Mouse (Mus musculus): Measurements from ENCODE around the gene Tmed9.

Tmed9 gene

DNA sequence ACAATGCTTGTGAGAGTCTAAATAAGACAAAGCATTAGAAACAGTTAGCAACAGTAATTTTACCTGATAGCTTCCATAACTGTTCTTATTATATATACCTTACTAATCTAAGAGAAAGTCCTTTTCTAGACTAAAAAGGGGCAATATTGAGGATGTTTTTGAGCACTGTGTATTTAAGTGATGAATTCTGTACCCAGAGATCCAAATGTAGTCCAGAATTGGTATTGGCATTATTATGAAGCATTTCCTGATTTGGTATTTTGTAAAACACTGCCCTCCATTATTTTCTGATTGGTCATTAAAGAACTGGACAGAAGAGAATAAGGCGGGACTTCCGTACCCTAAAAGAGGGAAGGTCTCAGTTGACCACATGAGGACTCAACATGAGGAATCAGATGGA is at the start of gene Tmed9:
Gene Tmed9, plus strand, starts transcription at position 301 of the 400 bp plus-strand sequence.
- DNase-seq (ENCODE audit: low spot score in 2 of 2), result no peak

DNA sequence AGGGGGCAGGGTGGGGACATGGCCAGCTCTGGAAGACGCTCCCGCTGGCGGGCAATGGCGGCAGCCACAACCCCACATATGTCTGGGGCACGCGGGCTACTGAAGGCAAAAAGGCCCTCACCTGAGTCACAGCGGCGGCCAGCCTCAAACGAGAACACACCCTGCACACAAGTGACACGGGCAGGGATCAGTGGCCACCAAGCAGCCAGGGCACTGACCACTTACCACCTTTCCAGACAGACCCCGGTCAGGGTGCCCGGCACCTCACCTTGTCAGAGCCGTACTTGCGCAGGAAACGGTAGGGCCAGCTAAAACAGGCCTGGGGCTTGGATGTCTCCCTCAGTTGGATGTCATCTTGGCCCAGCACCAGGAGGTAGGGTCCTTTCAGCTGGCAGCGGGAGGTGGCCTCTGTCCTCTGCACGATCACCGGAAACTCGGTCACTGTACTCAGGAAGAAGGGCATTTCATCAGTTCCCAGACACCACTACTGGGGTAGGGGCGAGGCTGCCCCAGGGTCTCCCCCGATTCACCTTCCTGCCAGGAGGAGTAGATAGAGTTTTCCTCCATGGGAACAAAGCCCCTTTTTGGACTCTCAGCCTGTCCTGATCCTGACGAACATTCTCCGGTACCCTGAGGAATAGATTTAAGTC is 49.5 kb upstream of the Tmed9 start:
- no peak for DNase-seq (ENCODE audit: low spot score in 2 of 2)

DNA sequence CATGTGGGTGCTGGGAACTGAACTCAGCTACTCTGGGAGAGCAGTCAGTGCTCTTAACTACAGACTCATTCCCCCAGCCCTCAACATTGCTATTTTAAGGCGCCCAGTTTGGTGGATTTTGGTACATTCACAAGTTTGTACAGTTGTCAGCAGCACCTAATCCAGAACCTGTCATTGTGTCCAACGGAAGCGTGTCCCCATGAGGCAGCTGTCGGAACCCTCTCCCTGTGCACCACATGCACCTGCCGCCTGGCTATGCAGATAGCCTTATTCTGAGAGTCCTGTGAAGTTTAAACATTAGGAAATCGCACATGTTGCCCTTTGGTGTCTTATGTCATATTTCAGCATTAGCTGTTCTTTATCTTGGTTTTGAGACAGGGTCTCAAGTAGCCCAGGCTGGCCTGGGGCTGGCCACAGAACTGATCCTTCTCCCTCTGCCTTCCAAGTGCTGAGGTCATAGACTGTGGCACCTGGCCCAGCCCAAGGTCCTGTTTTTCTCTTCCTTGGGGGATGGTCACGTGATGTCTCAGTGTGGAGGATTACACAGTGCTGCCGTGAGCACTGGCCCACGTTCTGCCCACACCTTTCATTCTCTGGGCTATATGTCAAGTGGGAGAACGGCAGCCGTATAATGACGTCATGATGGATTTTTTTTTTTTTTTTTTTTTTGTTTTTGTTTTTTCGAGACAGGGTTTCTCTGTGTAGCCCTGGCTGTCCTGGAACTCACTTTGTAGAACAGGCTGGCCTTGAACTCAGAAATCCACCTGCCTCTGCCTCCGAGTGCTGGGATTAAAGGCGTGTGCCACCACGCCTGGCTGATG is 47.6 kb upstream of the Tmed9 start:
- no peak for DNase-seq (ENCODE audit: low spot score in 2 of 2)

DNA sequence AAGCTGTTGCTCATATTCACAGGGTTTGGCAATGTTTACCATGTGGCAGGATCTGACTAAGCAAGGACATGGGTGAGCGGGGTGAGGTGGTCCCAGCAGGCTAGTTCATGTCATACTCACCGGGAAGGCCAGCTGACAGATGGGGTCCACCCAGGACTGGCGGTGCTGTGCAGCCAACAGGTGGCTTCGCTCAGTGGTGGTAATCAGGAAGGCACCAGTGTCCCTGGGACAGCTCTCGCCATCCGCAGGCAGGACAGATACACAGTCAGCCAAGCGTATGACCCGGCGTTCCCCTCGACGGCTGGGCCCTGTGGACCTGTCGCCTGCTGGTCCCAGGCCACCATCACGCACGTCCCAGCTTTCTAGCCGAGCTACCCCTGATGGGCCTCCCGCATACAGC is 46.3 kb upstream of the Tmed9 start:
- DNase-seq (ENCODE audit: low spot score in 2 of 2), result peak in 1 of 2 experiments; percentile 76

DNA sequence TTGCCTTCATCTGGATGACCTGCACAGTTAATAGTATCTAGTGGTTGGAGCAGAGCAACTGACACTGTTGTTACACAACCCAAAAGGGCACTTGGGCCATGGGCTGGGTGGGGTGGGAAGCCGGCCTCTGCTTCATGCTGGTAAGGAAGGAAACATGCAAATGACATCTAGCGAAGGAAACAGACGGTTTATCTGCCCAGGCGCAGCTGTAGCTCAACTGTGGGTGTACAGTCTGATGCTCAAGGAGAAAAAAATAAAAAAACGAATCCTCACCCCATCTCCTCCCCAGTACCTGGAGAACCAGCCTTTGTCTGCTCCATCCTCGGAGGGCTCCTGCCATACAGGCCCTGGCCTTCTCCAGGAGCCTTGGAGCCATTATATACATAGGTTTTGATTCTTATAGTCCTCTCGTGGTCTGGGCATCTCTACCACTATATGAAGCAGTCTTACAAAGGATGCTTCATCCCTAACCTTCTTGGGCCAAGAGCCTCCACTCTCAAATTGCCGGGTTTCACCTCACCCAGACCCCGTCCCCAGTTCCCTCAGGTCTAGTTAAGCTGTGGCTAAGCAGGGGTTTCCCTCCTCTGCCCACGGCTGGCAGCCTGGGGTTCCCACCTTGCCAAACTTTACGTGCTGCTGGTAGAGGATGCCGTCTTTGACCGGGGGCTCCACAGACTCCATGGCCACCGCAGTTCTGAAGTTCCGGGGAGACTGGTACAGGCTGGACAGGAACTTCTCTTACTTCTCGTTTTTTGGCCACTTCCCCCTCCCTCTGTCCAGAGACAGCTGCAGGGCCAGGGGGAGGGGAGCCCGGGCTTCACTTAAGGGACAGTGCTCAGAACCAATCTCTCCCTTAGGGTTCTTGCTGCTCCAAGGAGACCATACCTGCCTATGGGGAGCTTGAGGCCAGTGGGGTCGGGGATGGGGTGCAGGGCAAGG is 45.4 kb upstream of the Tmed9 start:
- DNase-seq (ENCODE audit: low spot score in 2 of 2), result peak; percentile 65 to 81

DNA sequence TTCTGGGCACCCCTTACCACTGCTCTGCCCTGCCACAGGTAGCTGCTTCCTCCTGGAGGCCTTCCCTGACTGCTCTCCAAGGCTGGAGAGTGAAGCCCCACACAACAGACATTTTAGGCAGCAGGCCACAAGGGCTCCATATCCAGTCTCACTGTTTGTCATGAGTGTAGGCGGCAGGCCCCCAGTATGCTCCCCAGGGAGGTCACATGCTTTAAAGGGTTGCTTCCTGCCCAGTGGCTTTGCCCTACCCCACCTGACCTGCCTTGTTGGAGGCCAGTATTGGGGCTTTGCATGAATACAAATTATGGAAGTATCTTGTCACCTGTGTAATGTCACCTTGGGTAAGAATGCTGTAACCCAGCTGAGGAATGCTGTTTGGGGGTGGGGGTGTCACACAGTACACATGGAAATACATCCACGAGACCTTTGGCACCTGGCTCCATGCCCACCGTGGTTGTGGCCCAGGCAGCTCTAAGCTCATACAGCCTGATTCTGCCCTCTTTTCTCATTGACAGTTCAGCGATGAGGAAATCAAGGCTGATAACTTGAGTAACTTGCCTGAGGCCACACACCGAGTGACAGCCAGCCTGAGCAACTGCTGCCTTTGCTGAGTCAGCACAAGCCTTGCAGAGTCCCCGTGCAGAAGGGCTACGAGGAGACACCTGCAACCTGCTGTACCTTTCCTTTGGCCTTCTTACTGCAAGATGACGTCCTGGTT is 44.2 kb upstream of the Tmed9 start, which contains the start of gene Dok3:
Gene Dok3, minus strand, starts transcription at position 99 of the 718 bp plus-strand sequence.
- peak; percentile 70 to 79 for DNase-seq (ENCODE audit: low spot score in 2 of 2)

DNA sequence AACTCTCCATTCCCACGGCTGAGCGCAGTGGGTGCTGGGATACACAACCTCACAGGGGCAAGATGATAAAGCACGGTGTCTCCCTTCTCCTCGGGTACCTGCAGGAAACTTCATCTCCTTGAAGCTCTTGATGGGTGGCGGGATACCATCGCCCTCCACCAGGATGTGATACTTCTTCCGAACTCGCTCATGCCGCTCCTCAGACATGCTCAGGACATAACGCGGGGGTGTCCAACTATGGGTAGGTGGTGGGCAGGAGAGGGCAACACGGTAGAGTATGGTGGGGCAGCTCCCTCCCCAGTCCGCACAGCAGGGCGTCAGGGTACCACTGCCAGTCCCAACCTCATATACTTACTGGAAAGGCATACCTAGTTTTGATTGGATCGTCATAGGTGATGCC is 38.3 kb upstream of the Tmed9 start:
- DNase-seq (ENCODE audit: low spot score in 2 of 2), result no peak

DNA sequence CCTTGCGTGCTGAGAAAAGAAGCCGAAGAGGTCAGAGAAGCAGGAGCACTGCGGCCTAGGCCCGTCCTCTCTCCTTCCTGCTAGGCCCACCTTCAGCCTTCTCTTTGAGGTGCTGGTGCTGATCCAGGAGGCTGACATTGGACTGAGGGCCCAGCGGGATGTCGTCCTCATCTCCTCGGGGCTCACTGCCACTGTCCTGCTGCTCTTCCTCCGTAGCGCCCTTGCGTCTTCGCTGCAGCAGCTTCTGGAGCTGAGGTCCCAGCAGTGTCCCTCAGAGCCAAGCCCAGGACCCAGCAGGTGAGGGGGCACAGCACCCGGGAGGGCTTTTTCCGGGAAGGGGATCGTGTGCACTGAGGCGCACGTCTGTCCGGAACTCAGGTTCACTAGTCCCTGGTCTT is 37.7 kb upstream of the Tmed9 start:
- DNase-seq (ENCODE audit: low spot score in 2 of 2), result peak in 1 of 2 experiments; percentile 67

- DNase-seq (ENCODE audit: low spot score in 2 of 2), result peak; percentile 98
Observed at GRCm38 (mm10) chr13:55536194-55537175, 37.0 kb upstream of the Tmed9 start, which contains the start of gene Ddx41. Gene Ddx41 (minus strand): TSS chr13:55536658.

DNA sequence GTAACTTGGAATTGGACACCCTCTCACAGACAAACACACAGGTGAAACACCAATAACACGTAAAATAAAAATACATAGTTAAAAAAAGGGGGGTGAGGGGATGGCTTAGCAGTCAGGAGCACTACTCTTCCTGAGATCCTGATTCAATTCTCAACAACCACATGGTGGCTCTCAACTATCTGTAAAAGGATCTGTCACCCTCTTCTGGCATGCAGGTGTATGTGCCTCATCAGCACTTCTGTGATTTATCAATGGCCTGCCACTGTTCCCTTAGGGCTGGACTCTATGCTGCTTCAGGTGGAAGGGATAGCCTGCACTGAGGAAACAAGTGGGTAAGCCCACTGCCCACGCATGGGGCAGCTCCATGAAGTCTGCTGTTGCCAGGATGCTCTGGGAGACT is 32.6 kb upstream of the Tmed9 start:
- DNase-seq (ENCODE audit: low spot score in 2 of 2), result no peak

- DNase-seq (ENCODE audit: low spot score in 2 of 2), result no peak
Observed at GRCm38 (mm10) chr13:55542891-55543290, 30.6 kb upstream of the Tmed9 start.

- no peak for DNase-seq (ENCODE audit: low spot score in 2 of 2)
Observed at GRCm38 (mm10) chr13:55543447-55543846, 30.1 kb upstream of the Tmed9 start.

DNA sequence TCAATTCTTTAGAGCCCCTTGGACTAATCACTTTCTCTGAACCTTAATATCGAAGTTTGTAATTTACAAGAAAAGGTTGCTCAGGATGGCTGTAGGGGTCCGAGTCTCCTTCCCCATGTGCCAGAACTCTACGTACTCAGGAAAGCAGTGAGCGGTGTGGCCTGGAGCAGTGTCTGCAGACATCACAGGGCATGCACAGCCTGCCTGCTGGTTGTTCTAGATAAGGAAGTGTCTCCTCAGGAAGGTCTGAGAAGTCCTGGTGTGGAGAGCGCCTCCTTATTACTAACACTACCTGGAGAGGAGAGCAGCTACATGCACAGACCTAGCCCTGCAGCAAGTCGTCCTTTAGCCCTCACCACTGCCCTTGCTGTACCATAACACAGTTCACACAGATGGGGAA is 28.7 kb upstream of the Tmed9 start:
- peak in 1 of 2 experiments; percentile 67 for DNase-seq (ENCODE audit: low spot score in 2 of 2)

DNA sequence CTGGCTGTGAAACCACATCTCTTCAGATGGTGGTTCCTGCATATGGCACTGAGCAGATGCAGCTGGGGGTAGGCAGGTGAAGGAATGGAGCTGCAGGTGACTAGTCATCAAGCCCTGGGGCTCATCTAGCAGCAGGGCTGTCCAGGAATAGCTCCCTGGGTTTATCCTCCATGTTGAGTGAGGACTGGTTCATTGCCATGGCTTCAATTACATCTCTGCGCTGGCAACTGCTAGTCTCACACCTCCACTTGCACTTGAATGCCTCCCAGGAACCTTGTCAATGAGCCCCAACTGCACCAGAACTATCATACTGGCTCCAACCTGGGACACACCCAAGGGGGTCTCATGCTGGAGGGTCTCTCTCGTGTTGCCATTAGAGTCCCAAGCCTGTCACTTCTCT is 25.6 kb upstream of the Tmed9 start:
- DNase-seq (ENCODE audit: low spot score in 2 of 2), result no peak

- no peak for DNase-seq (ENCODE audit: low spot score in 2 of 2)
Observed at GRCm38 (mm10) chr13:55548426-55548825, 25.1 kb upstream of the Tmed9 start.

GRCm38 (mm10) chr13:55549061-55549460 is 24.5 kb upstream of the Tmed9 start:
- DNase-seq (ENCODE audit: low spot score in 2 of 2), result no peak

DNA sequence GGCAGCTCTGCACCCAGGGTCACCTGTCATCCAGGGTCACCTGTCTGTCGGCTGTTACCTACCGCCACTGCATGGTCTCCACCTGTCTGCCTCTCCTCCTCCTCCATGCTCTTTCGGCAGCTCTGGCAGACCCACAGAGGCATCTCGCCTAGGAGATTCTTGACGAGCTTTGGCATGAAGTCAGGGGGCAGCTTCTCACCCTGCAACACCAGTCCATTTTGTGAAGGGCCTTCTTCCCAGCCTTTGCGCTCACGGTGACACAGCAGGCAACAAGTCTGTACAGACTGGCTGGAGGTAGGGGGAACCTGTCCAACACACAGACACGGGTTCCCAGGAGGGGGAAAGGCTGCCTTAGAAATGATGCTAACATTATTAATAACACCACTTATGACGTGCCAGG is 17.6 kb upstream of the Tmed9 start:
- DNase-seq (ENCODE audit: low spot score in 2 of 2), result no peak

- DNase-seq (ENCODE audit: low spot score in 2 of 2), result no peak
Observed at GRCm38 (mm10) chr13:55557499-55557898, 16.0 kb upstream of the Tmed9 start.

DNA sequence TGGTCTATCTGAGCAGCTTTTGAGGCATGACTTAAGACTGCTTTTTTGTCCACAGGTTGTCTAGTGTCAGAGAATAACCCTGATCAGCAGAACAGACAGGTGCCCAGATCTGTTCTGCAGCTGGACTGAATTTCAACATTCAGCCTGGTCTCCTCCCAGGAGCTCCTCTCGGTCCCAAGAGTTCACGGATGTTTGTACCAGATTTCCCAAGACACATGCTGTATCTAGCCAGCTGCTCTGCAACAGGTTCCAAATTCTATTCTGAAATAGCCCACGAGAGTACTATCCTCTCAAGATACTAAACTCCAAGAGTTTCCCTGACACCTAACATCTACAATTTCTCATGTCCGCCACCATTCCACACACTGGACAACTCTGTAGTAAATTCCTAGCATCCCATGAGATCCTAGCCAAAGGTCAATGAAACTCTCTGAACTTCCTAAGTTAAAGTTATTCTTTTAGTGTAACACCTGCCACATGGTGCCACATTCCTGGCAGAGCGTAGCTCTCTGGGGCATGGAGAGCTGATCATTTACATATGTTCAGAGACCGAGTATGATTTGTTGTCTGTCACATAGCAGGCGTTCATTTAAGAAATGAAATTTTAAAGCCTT is 10.2 kb upstream of the Tmed9 start:
- no peak for DNase-seq (ENCODE audit: low spot score in 2 of 2)

- DNase-seq (ENCODE audit: low spot score in 2 of 2), result no peak
Observed at GRCm38 (mm10) chr13:55567001-55567400, 6.5 kb upstream of the Tmed9 start.
